Mouse (Mus musculus) hindlimb bud, embryonic 11.5 days (tissue): Measurements from ENCODE around the gene Tango6.

ENCODE experiments used
- DNase-seq: peaks from one replicate; pipeline ENCODE4 v3.0.0-alpha.2; 2012; ENCODE audit warnings: low read depth, low spot score; ENCODE audit errors: extremely low spot score

Tango6 gene

GRCm38 (mm10) chr8:106682971-106683668, at the start of gene Tango6:
Gene Tango6, plus strand, starts transcription at chr8:106683068.
- DNase-seq, result no peak

- DNase-seq, result no peak
These were observed 49.3 kb upstream of the Tango6 start for GRCm38 (mm10) chr8:106633361-106634158.

GRCm38 (mm10) chr8:106635284-106635683, 47.6 kb upstream of the Tango6 start:
- no peak for DNase-seq

- DNase-seq, result no peak
These were observed 45.4 kb upstream of the Tango6 start for GRCm38 (mm10) chr8:106637446-106637845.

- DNase-seq, result no peak
These were observed 44.0 kb upstream of the Tango6 start for GRCm38 (mm10) chr8:106638768-106639295.

GRCm38 (mm10) chr8:106640212-106640611, 42.7 kb upstream of the Tango6 start:
- DNase-seq, result no peak

GRCm38 (mm10) chr8:106640921-106641320, 41.9 kb upstream of the Tango6 start:
- DNase-seq, result no peak

GRCm38 (mm10) chr8:106642172-106642571, 40.7 kb upstream of the Tango6 start:
- no peak for DNase-seq

- DNase-seq, result no peak
These were observed 39.8 kb upstream of the Tango6 start for GRCm38 (mm10) chr8:106643100-106643499.

GRCm38 (mm10) chr8:106644957-106645356, 37.9 kb upstream of the Tango6 start:
- no peak for DNase-seq

- no peak for DNase-seq
These were observed 36.7 kb upstream of the Tango6 start for GRCm38 (mm10) chr8:106646153-106646552.

GRCm38 (mm10) chr8:106646731-106647130, 36.1 kb upstream of the Tango6 start:
- no peak for DNase-seq

GRCm38 (mm10) chr8:106647387-106647786, 35.5 kb upstream of the Tango6 start:
- DNase-seq, result peak; percentile 72

- DNase-seq, result no peak
These were observed 34.4 kb upstream of the Tango6 start for GRCm38 (mm10) chr8:106648421-106648820.

- no peak for DNase-seq
These were observed 30.9 kb upstream of the Tango6 start for GRCm38 (mm10) chr8:106651994-106652393.

- no peak for DNase-seq
These were observed 26.8 kb upstream of the Tango6 start for GRCm38 (mm10) chr8:106656046-106656445.

GRCm38 (mm10) chr8:106672786-106673185, 10.1 kb upstream of the Tango6 start:
- DNase-seq, result no peak

GRCm38 (mm10) chr8:106674318-106674717, 8.6 kb upstream of the Tango6 start:
- no peak for DNase-seq

GRCm38 (mm10) chr8:106674894-106675293, 8.0 kb upstream of the Tango6 start:
- no peak for DNase-seq

- DNase-seq, result no peak
These were observed 1.5 kb downstream of the Tango6 start for GRCm38 (mm10) chr8:106684387-106684786.

- no peak for DNase-seq
These were observed 4.6 kb downstream of the Tango6 start for GRCm38 (mm10) chr8:106687479-106687878.

GRCm38 (mm10) chr8:106697748-106698248, 14.9 kb downstream of the Tango6 start:
- DNase-seq, result no peak
